Mouse (Mus musculus) embryonic fibroblast, embryonic 13.5 days (primary cell): ENCODE results near the gene Frem1.

Experiments
- CTCF ChIP-seq: IDR thresholded peaks from 2 replicates; pipeline ENCODE4 v1.5.1; 2011; ENCODE audit warnings: mild to moderate bottlenecking, control low read depth, low read length, moderate library complexity, borderline replicate concordance; ENCODE audit not compliant: insufficient read depth
- POLR2A ChIP-seq: IDR thresholded peaks from 2 replicates; pipeline ENCODE4 v1.6.1; 2011; ENCODE audit warnings: low read depth, mild to moderate bottlenecking, control low read depth, low read length, moderate library complexity

GRCm38 (mm10) chr4:83056496-83056895 lies 4.4 kb upstream of the Frem1 start:
- TF ChIP-seq CTCF (no peak), POLR2A (no peak)
